Mouse (Mus musculus): ENCODE data around the gene Klf12.

The Klf12 gene

DNA sequence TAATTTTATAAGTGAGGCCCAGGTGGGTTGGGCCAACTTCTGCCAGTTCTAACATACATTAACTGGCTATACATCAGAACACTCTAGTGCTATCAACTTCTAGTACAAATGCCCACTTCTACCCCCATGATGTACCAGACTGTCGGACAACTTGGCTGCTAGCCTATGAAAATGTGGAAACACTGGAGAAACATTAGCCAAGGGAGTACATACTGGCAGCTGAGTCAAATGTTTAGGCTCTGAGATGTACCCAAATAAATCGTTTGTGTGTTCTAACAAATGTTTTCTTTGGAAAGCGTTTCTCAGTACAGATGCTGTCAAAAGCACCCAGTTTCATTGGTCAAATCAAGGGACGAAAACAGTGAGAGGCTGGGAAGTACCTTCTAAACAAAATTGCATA lies 152.0 kb downstream of the Klf12 start:
- no peak for DNase-seq

- DNase-seq: no peak
These were observed 158.4 kb downstream of the Klf12 start for GRCm38 (mm10) chr14:100126126-100126525.

GRCm38 (mm10) chr14:100121075-100121474 lies 163.4 kb downstream of the Klf12 start:
- DNase-seq: no peak

DNA sequence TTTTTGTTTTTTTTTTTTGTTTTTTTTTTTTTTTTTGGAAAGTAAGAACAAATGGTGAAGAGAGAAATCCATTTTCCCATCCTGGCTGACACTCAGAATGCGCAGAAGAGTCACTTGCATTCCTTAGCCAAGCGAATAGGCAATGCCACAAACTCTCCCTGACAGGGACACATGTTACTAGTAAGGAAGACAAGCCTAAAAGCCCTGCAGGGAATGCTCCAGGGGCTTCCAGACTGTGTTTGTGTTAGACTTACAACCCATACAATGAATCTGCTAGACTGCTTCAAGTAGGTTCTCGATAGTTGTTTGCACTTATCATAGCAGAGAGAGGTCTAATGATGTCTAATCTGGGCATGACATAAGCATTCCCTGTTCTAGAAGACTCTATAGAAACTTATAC lies 164.6 kb downstream of the Klf12 start:
- no peak for DNase-seq

GRCm38 (mm10) chr14:100113419-100113818 lies 171.1 kb downstream of the Klf12 start:
- no peak for DNase-seq

- DNase-seq: no peak
These were observed 172.7 kb downstream of the Klf12 start for GRCm38 (mm10) chr14:100111735-100112134.

- DNase-seq: no peak
These were observed 174.9 kb downstream of the Klf12 start for GRCm38 (mm10) chr14:100109563-100109962.

GRCm38 (mm10) chr14:100105570-100105969 lies 178.9 kb downstream of the Klf12 start:
- no peak for DNase-seq

DNA sequence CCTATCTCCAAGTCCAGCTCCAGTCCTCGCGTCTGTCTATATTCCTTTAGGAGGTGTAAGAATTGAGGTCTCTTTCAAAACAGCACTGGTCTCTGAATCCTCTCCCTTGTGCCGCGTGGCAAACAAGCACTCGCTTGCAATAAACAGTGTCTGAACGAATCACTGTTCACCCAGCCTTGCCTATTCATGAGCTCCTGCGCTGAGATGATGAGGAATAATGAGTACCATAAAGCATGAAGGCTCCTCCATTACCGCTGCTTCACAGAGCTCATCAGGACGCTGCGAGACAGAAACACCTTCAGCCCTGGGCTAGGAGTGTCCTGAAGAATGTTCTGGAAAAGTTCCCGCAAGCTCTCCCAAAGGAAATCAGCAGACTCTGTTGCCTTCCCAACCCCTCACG lies 179.7 kb downstream of the Klf12 start:
- no peak for DNase-seq

DNA sequence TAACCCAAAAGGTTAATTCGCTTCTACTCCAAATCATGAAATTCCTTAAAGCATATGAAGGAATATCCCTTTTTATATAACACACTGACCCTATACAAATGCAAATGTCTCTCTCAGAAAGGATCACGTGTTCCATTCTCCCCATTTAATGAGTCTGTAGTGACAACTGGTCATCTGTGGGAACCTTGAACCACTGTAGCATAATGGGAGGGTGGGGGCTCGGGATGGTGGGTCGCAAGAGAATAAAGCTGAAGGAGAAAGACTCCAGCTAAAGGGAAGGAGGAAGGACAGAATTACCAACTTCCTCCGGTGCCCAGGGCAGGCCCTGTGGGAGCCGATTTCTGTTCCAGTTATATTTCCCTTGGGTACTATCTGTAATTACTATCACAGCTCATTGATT lies 180.7 kb downstream of the Klf12 start:
- no peak for DNase-seq

DNA sequence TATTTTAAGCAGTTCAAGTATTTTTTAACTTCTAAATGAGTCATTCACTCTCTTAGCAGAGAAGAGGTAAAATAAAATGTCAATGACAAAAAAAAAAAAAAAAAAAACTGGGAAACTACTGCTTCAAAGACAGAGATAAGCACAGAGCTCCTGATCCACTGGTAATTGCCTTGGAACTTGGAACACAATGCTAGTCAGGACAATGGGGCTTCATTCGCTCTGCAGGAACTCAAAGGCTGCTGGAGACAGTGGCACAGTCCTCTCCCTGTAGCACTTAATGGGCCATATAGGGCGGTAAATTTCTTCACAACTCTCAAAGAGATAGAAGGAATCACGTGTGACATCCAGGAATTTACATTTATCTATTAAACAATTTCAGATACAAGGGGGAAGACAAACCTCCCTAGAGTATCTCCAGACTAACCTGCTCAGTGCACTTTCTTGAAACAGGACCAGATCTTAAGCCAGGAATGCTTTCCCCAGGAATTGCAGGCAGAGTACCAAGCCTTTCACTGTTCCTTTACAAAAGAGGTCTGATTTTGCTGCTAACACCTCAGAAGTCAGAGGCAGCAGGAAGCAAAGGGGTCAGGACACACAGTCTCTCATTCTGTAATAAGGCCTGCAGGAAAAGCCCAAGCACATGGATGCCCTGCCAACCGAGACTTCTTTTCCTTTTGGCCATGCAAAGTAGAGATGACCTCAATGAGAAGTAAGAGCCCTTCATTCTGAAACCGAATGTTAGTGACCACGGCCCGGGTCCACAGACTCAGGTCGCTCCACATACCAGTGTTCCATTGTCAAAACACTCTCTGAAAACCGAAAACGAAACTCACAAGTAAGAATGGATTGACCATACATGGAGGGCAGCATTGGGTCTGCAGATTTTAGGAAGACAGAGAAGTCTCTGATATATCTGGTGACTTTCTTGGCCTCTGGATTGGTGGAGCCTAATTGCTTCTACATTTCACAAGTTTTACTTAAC lies 187.0 kb downstream of the Klf12 start:
- no peak for DNase-seq

DNA sequence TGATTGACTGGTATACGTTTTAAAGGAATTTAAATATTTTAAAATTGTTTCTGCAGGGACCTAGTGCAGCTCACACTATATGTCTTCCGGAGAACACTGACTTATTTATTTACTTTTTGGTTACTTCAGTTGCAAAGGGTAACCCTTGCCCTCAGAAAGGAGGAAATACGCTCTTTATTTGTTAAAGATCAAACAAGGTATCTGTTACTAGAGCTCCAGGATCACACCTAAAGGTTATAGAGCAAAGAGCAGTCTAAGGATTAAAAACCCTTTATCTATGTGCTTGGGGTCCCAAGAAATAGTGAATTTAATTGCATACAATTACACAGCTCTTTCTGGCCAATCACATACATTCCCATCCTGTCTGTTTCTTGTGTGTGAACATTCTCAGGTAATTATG lies 188.7 kb downstream of the Klf12 start:
- DNase-seq: no peak

- peak; percentile 6 for DNase-seq
These were observed 194.0 kb downstream of the Klf12 start for GRCm38 (mm10) chr14:100090517-100090916.

DNA sequence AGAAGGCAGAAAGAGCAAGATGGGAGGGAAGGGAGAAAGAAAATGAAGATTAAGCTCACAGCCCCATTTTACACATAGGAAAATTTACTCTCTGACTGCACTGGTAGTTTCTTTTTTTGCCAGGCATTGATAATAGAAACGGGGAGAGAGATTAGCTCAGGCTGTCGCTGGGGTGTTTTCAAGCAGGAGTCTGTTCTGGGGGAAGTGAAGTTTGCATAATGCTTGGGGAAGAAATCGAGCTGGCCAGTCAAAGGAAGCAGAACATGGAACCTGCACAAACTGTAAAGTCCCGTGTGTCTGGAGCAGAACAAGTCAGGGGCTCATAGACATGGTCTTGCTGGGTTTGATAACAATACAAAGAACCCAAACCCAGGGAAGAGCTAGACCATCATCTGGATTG lies 204.9 kb downstream of the Klf12 start:
- no peak for DNase-seq

- DNase-seq: no peak
These were observed 211.9 kb downstream of the Klf12 start for GRCm38 (mm10) chr14:100072431-100073195.

DNA sequence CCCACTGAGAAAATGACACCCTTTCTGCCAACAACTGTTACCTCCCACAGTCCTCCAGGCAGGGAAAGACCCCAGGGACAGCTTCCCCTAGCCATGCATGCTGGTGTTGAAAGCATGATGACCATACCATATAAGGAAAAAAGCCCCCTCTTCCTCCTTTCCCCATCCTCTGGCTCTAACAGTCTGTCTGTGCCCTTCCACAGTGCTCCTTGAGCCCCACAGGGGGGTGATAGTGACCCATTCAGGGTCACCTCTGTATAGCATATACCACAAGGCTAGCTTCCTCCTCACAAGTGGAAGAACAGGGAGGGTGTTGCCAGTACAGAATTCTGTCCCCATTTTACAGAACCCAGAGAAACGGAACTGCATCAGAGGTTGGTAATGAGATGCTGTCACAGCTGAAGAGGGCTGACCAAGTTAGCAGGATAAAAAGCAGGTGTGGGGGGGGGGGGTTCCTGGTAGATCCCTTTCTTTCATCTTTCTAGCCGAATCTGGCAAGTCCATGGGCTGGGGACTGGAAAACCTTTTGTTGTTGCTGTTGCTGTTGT lies 214.9 kb downstream of the Klf12 start:
- DNase-seq: no peak

GRCm38 (mm10) chr14:100068715-100069114 lies 215.8 kb downstream of the Klf12 start:
- DNase-seq: no peak

GRCm38 (mm10) chr14:100062516-100062915 lies 222.0 kb downstream of the Klf12 start:
- no peak for DNase-seq

DNA sequence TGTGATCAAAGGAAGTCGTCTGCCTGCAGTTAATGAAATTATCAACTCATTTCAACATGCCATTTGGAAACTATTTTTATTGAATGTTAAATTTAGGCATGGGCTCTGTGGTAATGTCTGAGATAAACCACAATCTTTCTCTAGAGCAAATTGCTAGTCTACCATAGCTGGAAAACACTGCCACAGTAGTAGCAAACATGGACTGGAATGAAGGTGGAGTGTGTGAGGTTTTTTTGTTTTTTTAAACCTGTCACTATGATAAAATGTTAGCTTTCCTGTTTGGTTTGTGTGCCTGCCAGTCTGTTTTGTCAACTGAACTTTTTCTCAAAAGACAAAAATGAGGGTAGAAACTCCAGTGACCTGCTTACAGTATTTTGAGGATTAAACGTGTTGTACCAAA lies 230.3 kb downstream of the Klf12 start:
- no peak for DNase-seq

DNA sequence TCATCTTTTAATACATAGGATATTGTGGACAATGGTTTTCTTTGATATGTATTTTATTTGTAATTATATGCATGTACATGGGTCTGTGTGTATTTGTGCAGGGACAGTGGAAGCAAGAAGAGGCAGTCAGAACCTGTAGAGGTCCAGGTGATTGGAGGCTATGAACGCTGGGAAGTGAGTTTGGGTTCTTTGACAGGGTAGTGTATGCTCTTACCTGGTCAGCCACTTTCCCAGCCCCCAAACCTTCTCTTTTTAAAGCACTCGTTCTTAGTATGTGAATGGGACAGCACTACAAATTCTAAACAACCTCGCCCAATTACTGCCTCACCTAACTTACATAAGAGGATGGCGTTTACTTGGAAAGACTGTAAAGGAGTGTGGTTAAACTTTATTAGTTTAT lies 231.0 kb downstream of the Klf12 start:
- DNase-seq: no peak

DNA sequence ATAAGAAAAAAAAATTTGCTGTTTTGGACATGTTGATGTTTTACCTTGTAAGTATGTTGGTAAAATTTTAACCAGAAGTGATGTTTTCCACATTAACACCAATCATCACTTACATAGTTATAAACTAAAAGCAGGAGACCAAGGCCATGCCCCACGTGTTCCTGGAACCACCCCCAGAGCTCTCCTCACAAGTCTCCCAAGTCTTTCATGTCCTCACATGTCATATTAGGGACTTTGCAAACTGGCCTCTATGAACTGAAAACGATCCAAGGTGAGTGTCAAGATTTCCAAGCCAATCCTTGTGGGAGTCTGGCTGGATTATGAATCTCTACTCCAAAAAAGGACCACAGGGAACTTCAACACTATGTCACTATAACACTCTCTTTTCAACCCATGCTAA lies 231.6 kb downstream of the Klf12 start:
- DNase-seq: no peak

GRCm38 (mm10) chr14:100045431-100045830 lies 239.0 kb downstream of the Klf12 start:
- no peak for DNase-seq

DNA sequence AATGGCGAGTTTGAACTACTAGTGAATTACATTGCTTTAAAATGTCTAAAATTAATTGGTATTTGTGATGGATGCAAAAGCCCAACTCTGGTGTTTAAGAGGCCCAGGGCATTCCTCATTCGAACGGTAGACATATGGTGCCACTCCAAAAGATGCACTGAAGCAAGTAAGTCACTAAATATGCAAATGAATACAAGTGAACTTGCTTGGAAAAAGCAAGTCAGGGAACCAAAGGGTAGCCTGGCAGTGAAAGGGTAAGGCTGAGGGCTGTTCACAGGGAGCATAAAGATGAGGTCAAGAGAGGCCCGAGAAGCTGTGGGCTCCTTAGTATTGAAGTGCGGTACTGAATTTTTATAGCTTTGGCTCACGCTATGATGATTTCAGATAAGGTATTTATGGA lies 242.7 kb downstream of the Klf12 start:
- no peak for DNase-seq

- no peak for DNase-seq
These were observed 257.8 kb downstream of the Klf12 start for GRCm38 (mm10) chr14:100026671-100027070.
